Mouse (Mus musculus) cerebellum, adult 2 months (tissue): ENCODE data around the gene Kcnh1. TPM values are rescaled to one million over a fixed set of nuclear protein-coding genes. Genes with fewer than 3 reads are reported as not detected.

Source experiments
- DNase-seq, 2 experiments: peaks; one replicate each; pipeline ENCODE4 v3.0.0; 2021
- H3K27ac ChIP-seq: fragments of 200-500 bp; 2 replicates; pipeline ENCODE4 v1.5.1; 2012; ENCODE audit warnings: low read length, control low read depth, inconsistent platforms; ENCODE audit not compliant: insufficient read depth
- H3K27me3 ChIP-seq: fragments of 200-500 bp; 2 replicates; pipeline ENCODE4 v1.6.1; 2012; ENCODE audit warnings: inconsistent platforms, mild to moderate bottlenecking, low read length, moderate library complexity; ENCODE audit not compliant: control insufficient read depth, insufficient read depth
- H3K4me1 ChIP-seq: fragments of 200-500 bp; 2 replicates; pipeline ENCODE4 v1.6.1; 2011; ENCODE audit warnings: low read length; ENCODE audit not compliant: control insufficient read depth, insufficient read depth
- H3K4me3 ChIP-seq: fragments of 200-500 bp; replicated peaks from 2 replicates; pipeline ENCODE3; 2011; ENCODE audit warnings: mild to moderate bottlenecking, low read depth, low read length, control low read depth; ENCODE audit not compliant: insufficient read depth
- CTCF ChIP-seq: fragments of 200-500 bp; IDR thresholded peaks from 2 replicates; pipeline ENCODE4 v1.5.1; 2011; ENCODE audit warnings: low read depth, mild to moderate bottlenecking, control low read depth, low read length, moderate library complexity, borderline replicate concordance; ENCODE audit not compliant: insufficient read depth
- POLR2A ChIP-seq: fragments of 200-500 bp; IDR thresholded peaks from 2 replicates; pipeline ENCODE4 v1.6.1; 2011; ENCODE audit warnings: low read length, control low read depth, borderline replicate concordance; ENCODE audit not compliant: insufficient read depth
- WGBS: fragments of 180-500 bp; shearing (Covaris S2); methylation state at CpG from one replicate; pipeline ENCODE4 v1.1.7; 2018; 5-methylcytosine and 5-hydroxymethylcytosine counted together
- polyA plus RNA-seq: library from polyadenylated mRNA; depleted of rRNA; stranded (reverse); fragments of >200 nt; gene quantifications from 2 replicates; pipeline ENCODE4 v1.2.3, GENCODE M21; 2012

Gene Kcnh1
- polyA plus RNA-seq, 1 experiment, result 18.6 TPM

DNA sequence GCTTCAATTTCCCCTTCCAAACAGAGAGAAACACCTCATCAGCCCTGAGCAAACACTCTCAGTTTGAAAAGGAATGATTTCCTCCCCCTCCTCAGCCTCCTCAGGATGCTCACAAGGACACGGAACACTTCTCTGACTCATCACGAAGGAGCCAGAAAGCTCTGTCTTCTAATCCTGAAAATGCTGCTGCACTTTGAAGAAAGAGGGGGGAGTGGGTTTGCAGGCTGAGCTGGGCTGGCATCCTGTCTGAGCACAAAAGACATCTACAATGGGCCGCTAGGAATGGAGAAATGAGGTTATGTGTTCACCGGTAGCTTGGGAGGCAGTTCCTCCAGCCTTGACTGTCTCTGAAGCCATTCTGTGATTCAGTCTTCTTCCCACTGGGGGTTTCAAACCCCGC lies 177.8 kb downstream of the Kcnh1 start:
- Histone ChIP-seq H3K4me1 (peaks cover 2% of the 10 kb centered on the region), H3K4me3 (no peak overlapping the region), H3K27me3 (no peaks in the 10 kb centered on the region), H3K27ac (no peak overlapping the region)
- no peak for DNase-seq
- 67% methylated on average over 5 of the region's 5 CpGs for WGBS
- TF ChIP-seq CTCF (no peak), POLR2A (no peak)

DNA sequence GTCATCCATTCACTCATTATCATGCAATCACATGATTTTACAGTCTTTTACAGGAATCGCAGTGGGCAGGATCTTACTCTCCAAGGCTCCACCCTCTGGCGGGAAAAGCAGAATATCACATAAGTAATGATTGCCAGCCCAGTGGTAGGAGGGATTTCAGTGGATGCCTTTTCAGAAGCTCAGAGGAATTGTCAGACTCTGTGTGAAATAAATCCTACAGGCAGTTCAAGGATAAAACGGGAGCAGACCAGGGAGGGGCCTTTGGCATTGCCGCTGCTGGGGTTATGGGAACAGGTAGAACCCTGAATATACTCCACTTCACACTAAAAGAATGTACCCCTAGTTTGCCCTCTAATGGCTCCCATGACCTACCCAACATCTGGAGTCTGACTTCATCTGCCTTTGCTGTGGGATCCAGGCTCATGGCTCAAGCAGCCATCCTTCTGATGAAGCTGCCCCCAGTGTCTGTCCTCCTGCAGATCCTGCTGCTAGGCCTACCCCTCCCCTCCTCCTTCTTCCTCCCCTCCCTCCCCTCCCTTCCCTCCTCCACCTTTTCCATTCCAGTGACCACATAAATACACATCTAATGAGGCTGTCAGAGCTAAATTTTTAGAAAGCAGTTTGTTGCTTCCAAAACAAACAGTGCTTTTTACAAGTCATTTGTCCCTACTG lies 181.5 kb downstream of the Kcnh1 start:
- Histone ChIP-seq H3K27me3 (no peaks in the 10 kb centered on the region), H3K4me1 (peaks cover 2% of the 10 kb centered on the region), H3K27ac (0 out of 2 replicates have a peak overlapping the region, but pooled peaks have one; percentile 39), H3K4me3 (no peak overlapping the region)
- DNase-seq, result no peak
- WGBS, result 89% methylated on average over 4 of the region's 4 CpGs
- TF ChIP-seq CTCF (no peak), POLR2A (no peak)

GRCm38 (mm10) chr1:192378546-192379075 lies 188.0 kb downstream of the Kcnh1 start:
- TF ChIP-seq POLR2A (no peak), CTCF (no peak)
- no peaks in the 10 kb centered on the region for H3K27me3 ChIP-seq
- DNase-seq, result no peak
- peaks cover 37% of the 10 kb centered on the region for H3K4me1 ChIP-seq
- no peak overlapping the region for H3K27ac ChIP-seq
- 79% methylated on average over 4 of the region's 4 CpGs for WGBS
- no peak overlapping the region for H3K4me3 ChIP-seq

DNA sequence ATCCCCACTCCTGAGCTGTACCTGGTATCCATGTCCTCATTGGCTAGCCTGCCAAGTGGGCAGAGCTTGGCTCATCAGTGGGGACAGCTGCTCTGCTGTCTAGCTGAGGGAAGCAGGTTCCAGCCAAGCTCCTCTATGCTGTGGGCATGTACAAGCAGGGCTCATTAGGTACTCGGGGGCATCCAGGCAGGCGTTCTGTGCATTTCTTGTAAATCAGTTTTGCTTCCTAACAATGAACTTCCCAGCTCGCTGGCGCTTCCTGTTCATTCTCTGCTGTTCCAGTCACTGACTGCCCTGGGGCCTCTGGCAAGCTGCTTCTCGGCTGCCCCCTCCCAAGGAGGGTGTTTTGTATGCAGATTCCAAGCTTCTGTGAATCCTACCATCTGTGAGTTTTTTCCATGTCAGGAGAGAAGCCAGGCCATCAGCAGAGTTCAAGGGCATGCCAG lies 190.0 kb downstream of the Kcnh1 start:
- 7% methylated on average over 5 of the region's 5 CpGs for WGBS
- DNase-seq, result peak; percentile 82 to 89
- peaks cover 48% of the 10 kb centered on the region for H3K4me1 ChIP-seq
- peak overlapping the region; percentile 95 for H3K27ac ChIP-seq
- no peaks in the 10 kb centered on the region for H3K27me3 ChIP-seq
- no peak overlapping the region for H3K4me3 ChIP-seq
- TF ChIP-seq POLR2A, result no peak
- no peak for TF ChIP-seq CTCF

DNA sequence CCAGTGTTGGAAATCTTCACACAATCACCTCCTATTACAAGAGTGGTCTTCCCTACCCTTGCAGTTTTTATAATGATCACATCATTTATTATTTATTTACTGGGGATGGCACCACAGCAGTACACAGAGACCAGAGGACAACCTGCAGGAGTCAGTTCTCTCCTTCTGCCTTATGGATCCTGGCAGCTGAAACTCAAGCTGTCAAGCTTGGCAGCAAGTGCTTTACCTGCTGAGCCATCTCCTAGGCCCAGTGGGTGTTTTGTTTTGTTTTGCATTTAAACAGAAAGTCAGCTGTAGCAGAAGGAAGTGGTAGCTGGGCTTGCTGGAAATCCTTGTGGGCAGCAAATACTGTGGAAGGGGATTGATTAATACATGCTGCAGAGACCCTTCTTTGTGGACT lies 197.1 kb downstream of the Kcnh1 start:
- peak; percentile 89 to 94 for DNase-seq
- peak; percentile 36; the same call in 1 of the 2 replicates for TF ChIP-seq POLR2A
- TF ChIP-seq CTCF, result no peak
- peaks cover 63% of the 10 kb centered on the region for H3K4me1 ChIP-seq
- H3K27me3 ChIP-seq, result no peaks in the 10 kb centered on the region
- H3K27ac ChIP-seq, result peak overlapping the region; percentile 52; the same call in 1 of the 2 replicates
- H3K4me3 ChIP-seq, result no peak overlapping the region

- WGBS, result 29% methylated on average over 7 of the region's 7 CpGs
- no peak overlapping the region for H3K4me3 ChIP-seq
- peaks cover 50% of the 10 kb centered on the region for H3K4me1 ChIP-seq
- DNase-seq, result peak in 1 of 2 experiments; percentile 56
- H3K27me3 ChIP-seq, result no peaks in the 10 kb centered on the region
- H3K27ac ChIP-seq, result no peak overlapping the region; the same call in 1 of the 2 replicates
- TF ChIP-seq POLR2A, result no peak
- TF ChIP-seq CTCF, result no peak
These were observed 200.5 kb downstream of the Kcnh1 start for GRCm38 (mm10) chr1:192391041-192391440.

GRCm38 (mm10) chr1:192392232-192392631 lies 201.7 kb downstream of the Kcnh1 start:
- Histone ChIP-seq H3K27me3 (no peaks in the 10 kb centered on the region), H3K4me3 (no peak overlapping the region), H3K27ac (no peak overlapping the region), H3K4me1 (peaks cover 40% of the 10 kb centered on the region)
- TF ChIP-seq CTCF (no peak), POLR2A (no peak)
- DNase-seq, result no peak
- WGBS, result 90% methylated on average over 2 of the region's 2 CpGs
